Mouse (Mus musculus) frontal cortex, postnatal 25 days (tissue): Measurements from ENCODE around the gene H2-Ke6.
"Not testable (repeated sequence)": the region's sequence is repeated elsewhere in the genome, so short reads cannot be mapped to it uniquely, and the experiment has no call there.

ENCODE experiments used
- DNase-seq, 2 experiments: peaks; one replicate each; pipeline ENCODE4 v3.0.0; 2022; ENCODE audit warnings: low spot score in 2 of 2

The H2-Ke6 gene

GRCm38 (mm10) chr17:33998697-33999096 lies 29.2 kb downstream of the H2-Ke6 start:
- DNase-seq = not testable (repeated sequence)

GRCm38 (mm10) chr17:33997025-33997424 lies 30.8 kb downstream of the H2-Ke6 start:
- not testable (repeated sequence) for DNase-seq

- no peak for DNase-seq
Measured at GRCm38 (mm10) chr17:33995651-33996050, 32.2 kb downstream of the H2-Ke6 start.

GRCm38 (mm10) chr17:33994959-33995358 lies 32.9 kb downstream of the H2-Ke6 start:
- DNase-seq = no peak

- DNase-seq = no peak
Measured at GRCm38 (mm10) chr17:33991788-33992664, 35.8 kb downstream of the H2-Ke6 start.

- DNase-seq = peak in 1 of 2 experiments; percentile 54
Measured at GRCm38 (mm10) chr17:33982136-33982535, 45.7 kb downstream of the H2-Ke6 start.

GRCm38 (mm10) chr17:33981192-33981909 lies 46.5 kb downstream of the H2-Ke6 start:
- DNase-seq = peak; percentile 59 to 72

- no peak for DNase-seq
Measured at GRCm38 (mm10) chr17:33980181-33981035, 47.5 kb downstream of the H2-Ke6 start.

- no peak for DNase-seq
Measured at GRCm38 (mm10) chr17:33979512-33980050, 48.3 kb downstream of the H2-Ke6 start.

- no peak for DNase-seq
Measured at GRCm38 (mm10) chr17:33978631-33979031, 49.2 kb downstream of the H2-Ke6 start.

GRCm38 (mm10) chr17:33977861-33978557 lies 49.9 kb downstream of the H2-Ke6 start:
- DNase-seq = no peak
